Mouse (Mus musculus) erythroblast, embryonic 14.5 days (primary cell): Measurements from ENCODE around the gene Slc8a1.

Source experiments
- GATA1 ChIP-seq: IDR thresholded peaks from 2 replicates; pipeline ENCODE4 v1.6.1; 2012; ENCODE audit warnings: low read length, inconsistent platforms, mixed read lengths
- TAL1 ChIP-seq: IDR thresholded peaks from 3 replicates; pipeline ENCODE4 v1.6.1; 2012; ENCODE audit warnings: low read length, inconsistent platforms, mixed read lengths

DNA sequence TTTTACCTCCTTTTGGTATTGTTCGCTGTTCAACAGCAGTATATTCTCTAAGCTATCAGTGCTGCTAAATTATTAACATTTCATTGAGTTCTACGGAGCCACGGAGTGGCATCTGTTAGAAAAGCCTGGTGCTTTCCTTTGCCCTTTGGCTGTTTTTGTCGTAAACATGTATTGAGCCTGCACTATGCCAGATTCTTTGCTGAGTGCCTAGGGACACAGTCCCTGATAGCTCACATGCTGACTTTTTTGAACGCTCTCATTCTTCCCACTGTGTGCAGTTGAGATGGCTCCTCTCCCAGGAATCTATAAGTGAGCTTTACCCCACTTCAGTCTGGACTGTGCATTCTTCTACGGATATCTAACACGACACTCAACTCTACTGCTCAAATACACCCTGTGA is 148.4 kb downstream of the Slc8a1 start:
- TF ChIP-seq TAL1: no peak
- TF ChIP-seq GATA1: no peak
